Mouse (Mus musculus): ENCODE data around the gene Tas1r3. TPM values are rescaled to one million over a fixed set of nuclear protein-coding genes. Genes with fewer than 3 reads are reported as not detected.

The Tas1r3 gene
- polyA plus RNA-seq, 1 experiment = 0.87 TPM

DNA sequence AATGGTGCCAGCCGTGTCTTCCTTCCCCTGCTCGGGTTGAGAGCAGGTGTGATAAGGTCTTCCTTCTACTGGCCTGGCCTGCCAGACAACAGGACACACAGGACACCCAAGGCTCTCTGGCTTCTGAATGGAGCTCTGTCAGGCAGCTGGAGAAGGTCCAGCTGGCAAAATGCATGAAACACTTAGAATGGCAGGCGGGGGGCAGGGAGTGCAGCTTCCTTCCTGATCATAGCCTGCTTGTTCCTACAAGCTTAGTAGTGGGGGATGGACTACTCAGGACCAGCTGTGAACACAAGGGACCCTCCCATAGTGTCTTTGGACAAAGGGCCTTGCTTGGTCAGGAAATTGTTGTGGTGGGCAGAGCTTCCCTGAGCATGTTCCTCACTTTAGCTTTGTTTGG is 38.0 kb upstream of the Tas1r3 start:
- WGBS = 7% methylated on average over 3 of the region's 3 CpGs
- Histone ChIP-seq H3K27me3 (ENCODE audit: control insufficient read depth, insufficient read depth, low read length) (no peaks in the 10 kb centered on the region), H3K4me1 (ENCODE audit: control insufficient read depth, insufficient read depth, low read length) (peaks cover 26% of the 10 kb centered on the region), H3K4me3 (replicated peaks; ENCODE audit: insufficient read depth, low read depth, low read length) (no peak overlapping the region), H3K27ac (ENCODE audit: insufficient read depth, low read length) (no peak overlapping the region)
- TF ChIP-seq POLR2A (IDR thresholded peaks at IDR 0.05; ENCODE audit: borderline replicate concordance, insufficient read depth, low read length) = no peak
- TF ChIP-seq CTCF (IDR thresholded peaks at IDR 0.05; ENCODE audit: borderline replicate concordance, insufficient read depth, low read depth, low read length) = no peak
- peak; percentile 23 to 55 for DNase-seq

DNA sequence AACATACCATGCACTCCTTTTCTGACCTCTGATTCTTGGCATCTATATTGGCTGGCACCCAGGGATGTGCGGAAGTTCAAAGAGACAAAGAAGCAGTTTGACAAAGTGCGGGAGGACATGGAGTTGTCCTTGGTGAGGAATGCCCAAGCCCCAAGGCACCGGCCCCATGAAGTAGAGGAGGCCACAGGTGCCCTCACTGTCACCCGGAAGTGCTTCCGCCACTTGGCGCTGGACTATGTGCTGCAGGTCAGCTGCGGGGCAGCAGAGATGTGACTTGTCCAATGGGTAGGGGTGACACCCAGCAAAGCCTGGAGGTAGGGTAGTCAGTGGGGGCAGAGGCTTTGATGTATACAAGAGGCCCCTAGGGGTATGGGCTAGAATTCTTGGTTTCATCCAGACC is 36.2 kb upstream of the Tas1r3 start:
- Histone ChIP-seq H3K27me3 (ENCODE audit: control insufficient read depth, insufficient read depth, low read length) (no peaks in the 10 kb centered on the region), H3K27ac (ENCODE audit: insufficient read depth, low read length) (no peak overlapping the region), H3K4me1 (ENCODE audit: control insufficient read depth, insufficient read depth, low read length) (peaks cover 33% of the 10 kb centered on the region), H3K4me3 (replicated peaks; ENCODE audit: insufficient read depth, low read depth, low read length) (no peak overlapping the region)
- no peak for TF ChIP-seq CTCF (IDR thresholded peaks at IDR 0.05; ENCODE audit: borderline replicate concordance, insufficient read depth, low read depth, low read length)
- no peak for TF ChIP-seq POLR2A (IDR thresholded peaks at IDR 0.05; ENCODE audit: borderline replicate concordance, insufficient read depth, low read length)
- DNase-seq = peak in 1 of 2 experiments; percentile 8
- 82% methylated on average over 7 of the region's 7 CpGs for WGBS

DNA sequence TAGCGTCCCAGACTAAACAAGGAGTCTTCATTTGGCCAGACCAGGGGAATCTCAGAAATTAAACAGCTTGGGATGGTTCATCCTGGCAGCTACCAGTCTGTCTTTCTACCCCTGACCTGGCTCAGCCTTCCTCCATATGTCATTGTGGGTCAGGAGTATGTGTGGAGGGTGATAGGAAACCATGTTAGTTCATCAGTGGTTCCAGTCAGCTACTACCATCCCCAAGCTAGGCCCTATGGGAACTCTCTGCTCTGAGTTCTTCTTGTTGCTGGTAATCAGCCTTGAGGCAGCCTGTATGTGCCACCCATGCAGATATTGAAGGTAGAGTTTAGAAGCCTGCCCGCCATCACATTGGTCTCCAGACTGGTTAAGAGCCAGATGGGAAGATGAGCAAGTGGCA is 35.2 kb upstream of the Tas1r3 start:
- TF ChIP-seq CTCF (IDR thresholded peaks at IDR 0.05; ENCODE audit: borderline replicate concordance, insufficient read depth, low read depth, low read length) (no peak), POLR2A (IDR thresholded peaks at IDR 0.05; ENCODE audit: borderline replicate concordance, insufficient read depth, low read length) (no peak)
- Histone ChIP-seq H3K27ac (ENCODE audit: insufficient read depth, low read length) (no peak overlapping the region), H3K27me3 (ENCODE audit: control insufficient read depth, insufficient read depth, low read length) (no peaks in the 10 kb centered on the region), H3K4me1 (ENCODE audit: control insufficient read depth, insufficient read depth, low read length) (peaks cover 42% of the 10 kb centered on the region), H3K4me3 (replicated peaks; ENCODE audit: insufficient read depth, low read depth, low read length) (no peak overlapping the region)
- WGBS = 37% methylated on average over 2 of the region's 2 CpGs
- peak in 1 of 2 experiments; percentile 10 for DNase-seq

DNA sequence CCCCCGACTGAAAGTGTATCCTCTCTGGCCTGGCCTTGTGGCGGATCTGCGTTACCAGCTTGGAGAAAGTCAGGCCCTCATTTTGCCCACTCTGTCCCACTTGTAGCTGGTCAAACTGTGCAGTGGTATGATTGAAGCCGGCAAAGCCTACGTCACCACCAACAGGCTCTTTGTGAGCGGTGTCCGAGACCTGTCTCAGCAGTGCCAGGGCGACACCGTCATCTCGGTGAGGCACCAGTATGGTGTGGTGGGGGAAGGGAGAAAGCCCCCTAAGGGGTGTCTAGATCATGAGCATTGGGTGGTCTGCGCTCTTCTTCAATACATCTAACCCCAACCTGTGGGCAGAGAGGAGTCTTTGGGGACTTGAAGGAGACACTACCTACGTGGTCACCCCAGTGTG is 33.3 kb upstream of the Tas1r3 start:
- no peaks in the 10 kb centered on the region for H3K27me3 ChIP-seq (ENCODE audit: control insufficient read depth, insufficient read depth, low read length)
- TF ChIP-seq POLR2A (IDR thresholded peaks at IDR 0.05; ENCODE audit: borderline replicate concordance, insufficient read depth, low read length) (no peak), CTCF (IDR thresholded peaks at IDR 0.05; ENCODE audit: borderline replicate concordance, insufficient read depth, low read depth, low read length) (no peak)
- no peak overlapping the region for H3K4me3 ChIP-seq (replicated peaks; ENCODE audit: insufficient read depth, low read depth, low read length)
- WGBS = 95% methylated on average over 12 of the region's 12 CpGs
- DNase-seq = peak in 1 of 2 experiments; percentile 13
- peaks cover 44% of the 10 kb centered on the region for H3K4me1 ChIP-seq (ENCODE audit: control insufficient read depth, insufficient read depth, low read length)
- no peak overlapping the region for H3K27ac ChIP-seq (ENCODE audit: insufficient read depth, low read length)

DNA sequence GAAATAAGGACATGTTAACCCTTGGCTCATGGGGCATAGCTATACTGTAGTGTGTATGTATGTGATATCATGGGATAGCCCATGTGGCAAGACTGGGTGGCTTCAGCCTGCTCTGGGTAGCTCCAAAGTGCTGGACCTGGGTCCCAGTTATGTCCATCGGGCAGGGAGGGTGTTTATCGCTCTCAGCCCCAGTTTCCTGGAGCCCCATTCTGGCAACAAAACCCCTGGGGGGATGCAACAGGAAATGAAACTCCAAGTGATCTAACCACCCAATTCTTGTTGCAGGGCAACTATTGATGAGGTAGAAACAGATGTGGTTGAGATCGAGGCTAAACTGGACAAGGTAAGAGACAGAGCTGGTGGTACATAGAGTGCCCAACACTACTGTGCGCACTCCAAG is 32.7 kb upstream of the Tas1r3 start:
- Histone ChIP-seq H3K4me3 (replicated peaks; ENCODE audit: insufficient read depth, low read depth, low read length) (peak overlapping the region; percentile 83), H3K4me1 (ENCODE audit: control insufficient read depth, insufficient read depth, low read length) (peaks cover 39% of the 10 kb centered on the region), H3K27me3 (ENCODE audit: control insufficient read depth, insufficient read depth, low read length) (no peaks in the 10 kb centered on the region), H3K27ac (ENCODE audit: insufficient read depth, low read length) (peak overlapping the region; percentile 94)
- DNase-seq = peak in 1 of 2 experiments; percentile 13
- 84% methylated on average over 4 of the region's 4 CpGs for WGBS
- TF ChIP-seq CTCF (IDR thresholded peaks at IDR 0.05; ENCODE audit: borderline replicate concordance, insufficient read depth, low read depth, low read length) (no peak), POLR2A (IDR thresholded peaks at IDR 0.05; ENCODE audit: borderline replicate concordance, insufficient read depth, low read length) (no peak)

DNA sequence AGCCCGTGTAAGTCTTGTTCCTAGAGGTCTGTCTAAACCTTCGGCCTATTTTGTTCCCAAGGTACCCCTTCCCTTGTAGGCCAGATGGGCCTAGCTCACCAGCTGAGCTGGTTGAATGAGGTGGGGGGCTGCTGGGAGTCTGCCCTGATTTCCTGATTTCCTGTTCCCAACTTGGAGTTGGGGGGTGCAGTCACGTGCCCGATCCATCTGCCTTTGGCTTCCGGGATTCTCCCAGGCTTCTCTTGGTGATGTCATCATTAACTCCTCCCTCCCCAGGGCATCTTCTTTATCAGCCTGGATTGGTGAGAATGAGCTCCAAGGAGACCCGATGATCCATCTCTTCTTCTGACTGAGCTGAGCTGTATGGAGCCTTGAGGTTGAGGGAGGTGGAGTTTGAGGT is 32.1 kb upstream of the Tas1r3 start:
- DNase-seq = peak; percentile 78 to 85
- peaks cover 37% of the 10 kb centered on the region for H3K4me1 ChIP-seq (ENCODE audit: control insufficient read depth, insufficient read depth, low read length)
- no peak for TF ChIP-seq CTCF (IDR thresholded peaks at IDR 0.05; ENCODE audit: borderline replicate concordance, insufficient read depth, low read depth, low read length)
- no peak; the same call in 1 of the 2 replicates for TF ChIP-seq POLR2A (IDR thresholded peaks at IDR 0.05; ENCODE audit: borderline replicate concordance, insufficient read depth, low read length)
- H3K27me3 ChIP-seq (ENCODE audit: control insufficient read depth, insufficient read depth, low read length) = no peaks in the 10 kb centered on the region
- H3K27ac ChIP-seq (ENCODE audit: insufficient read depth, low read length) = peak overlapping the region; percentile 94
- WGBS = 3% methylated on average over 6 of the region's 6 CpGs
- peak overlapping the region; percentile 83 for H3K4me3 ChIP-seq (replicated peaks; ENCODE audit: insufficient read depth, low read depth, low read length)

DNA sequence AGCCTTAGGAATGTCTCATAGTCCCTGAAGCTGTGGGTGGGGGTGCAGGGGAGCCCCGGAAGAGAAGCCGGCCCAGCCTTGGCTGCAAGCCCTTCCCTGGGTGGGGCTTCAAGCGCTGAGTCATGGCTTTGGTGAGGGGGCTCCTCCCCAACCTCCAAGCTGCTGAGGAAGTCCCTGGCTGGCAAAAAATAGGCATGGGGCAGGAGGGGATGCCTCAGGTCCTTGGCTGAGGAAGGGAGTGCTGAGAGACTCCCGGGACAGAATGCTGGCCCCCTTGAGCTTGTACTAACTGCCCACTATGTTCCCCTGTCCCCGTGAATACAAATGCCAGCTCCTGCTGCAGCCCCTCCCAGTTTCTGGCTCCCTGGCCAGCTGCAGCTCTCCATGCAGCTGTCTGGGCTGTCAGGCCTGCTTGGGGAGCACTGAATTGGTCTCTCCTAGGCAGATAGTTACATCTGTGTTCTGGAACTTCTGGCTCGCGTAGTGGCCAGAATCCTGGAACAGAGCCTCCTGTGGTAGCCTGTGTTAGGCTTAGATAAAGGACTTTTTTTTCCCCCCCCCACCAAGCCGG is 31.2 kb upstream of the Tas1r3 start:
- Histone ChIP-seq H3K27me3 (ENCODE audit: control insufficient read depth, insufficient read depth, low read length) (no peaks in the 10 kb centered on the region), H3K4me1 (ENCODE audit: control insufficient read depth, insufficient read depth, low read length) (peaks cover 33% of the 10 kb centered on the region), H3K27ac (ENCODE audit: insufficient read depth, low read length) (peak overlapping the region; percentile 94), H3K4me3 (replicated peaks; ENCODE audit: insufficient read depth, low read depth, low read length) (peak overlapping the region; percentile 83)
- TF ChIP-seq CTCF (IDR thresholded peaks at IDR 0.05; ENCODE audit: borderline replicate concordance, insufficient read depth, low read depth, low read length) = no peak
- TF ChIP-seq POLR2A (IDR thresholded peaks at IDR 0.05; ENCODE audit: borderline replicate concordance, insufficient read depth, low read length) = no peak
- DNase-seq = peak; percentile 43 to 60
- 2% methylated on average over 8 of the region's 8 CpGs for WGBS

DNA sequence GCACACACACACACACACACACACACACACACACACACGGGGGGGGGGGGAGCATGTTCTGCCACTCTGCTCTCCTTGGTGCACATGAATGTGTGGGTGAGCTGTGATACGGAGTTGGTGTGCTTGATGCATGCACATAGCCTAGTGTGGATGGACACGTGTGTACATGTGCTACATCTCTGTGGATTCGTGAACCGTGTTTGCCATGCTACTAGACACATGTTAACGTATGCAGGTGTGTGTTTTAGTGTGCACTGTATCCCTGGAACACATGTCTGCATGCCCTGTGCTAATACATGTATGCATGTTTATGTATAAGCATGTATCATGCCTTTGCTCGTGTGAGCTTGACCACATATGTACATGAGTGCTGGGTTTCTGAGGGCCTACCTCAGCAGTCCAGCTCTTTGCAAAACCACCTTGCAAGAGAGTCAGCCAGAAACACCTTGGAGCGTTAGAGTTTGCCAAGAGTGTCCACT is 30.1 kb upstream of the Tas1r3 start:
- Histone ChIP-seq H3K27me3 (ENCODE audit: control insufficient read depth, insufficient read depth, low read length) (no peaks in the 10 kb centered on the region), H3K27ac (ENCODE audit: insufficient read depth, low read length) (peak overlapping the region; percentile 45; the same call in 1 of the 2 replicates), H3K4me1 (ENCODE audit: control insufficient read depth, insufficient read depth, low read length) (peaks cover 29% of the 10 kb centered on the region), H3K4me3 (replicated peaks; ENCODE audit: insufficient read depth, low read depth, low read length) (peak overlapping the region; percentile 83)
- WGBS = 13% methylated on average over 8 of the region's 8 CpGs
- TF ChIP-seq POLR2A (IDR thresholded peaks at IDR 0.05; ENCODE audit: borderline replicate concordance, insufficient read depth, low read length) (no peak), CTCF (IDR thresholded peaks at IDR 0.05; ENCODE audit: borderline replicate concordance, insufficient read depth, low read depth, low read length) (no peak)
- DNase-seq = peak in 1 of 2 experiments; percentile 18

All from cerebellum, adult 2 months (tissue).